Mouse (Mus musculus) MEL (cell line): Measurements from ENCODE around the gene Pou2f2. TPM values are rescaled to one million over a fixed set of nuclear protein-coding genes. Genes with fewer than 3 reads are reported as not detected.
A peak's percentile ranks its signal among the peaks of the same experiment; 100 is the strongest.

Experiments used
- DNase-seq: peaks from one replicate; pipeline ENCODE4 v3.0.0; 2011; ENCODE audit warnings: low read depth, low spot score
- H3K27ac ChIP-seq: 2 replicates; pipeline ENCODE4 v1.5.1; 2012; ENCODE audit warnings: low read depth, mild to moderate bottlenecking, control low read depth, low read length, moderate library complexity; ENCODE audit not compliant: control insufficient read depth
- H3K27me3 ChIP-seq, 2 experiments: fragments of 150-350 bp in 1 of 2; sonication (generic) in 1 of 2; 2 replicates each; pipeline ENCODE4 v1.6.1; 2012; ENCODE audit warnings: low read length in 2 of 2, mild to moderate bottlenecking in 2 of 2, improper control_type of control experiment in 1 of 2, moderate library complexity in 1 of 2; ENCODE audit not compliant: insufficient read depth in 2 of 2, control insufficient read depth in 1 of 2
- H3K36me3 ChIP-seq, 2 experiments: 2 replicates each; pipeline ENCODE4 v1.6.1; 2012 to 2014; ENCODE audit warnings: low read length in 2 of 2, improper control_type of control experiment in 1 of 2, inconsistent platforms in 1 of 2, mild to moderate bottlenecking in 1 of 2; ENCODE audit not compliant: insufficient read depth in 2 of 2, control insufficient read depth in 1 of 2
- H3K4me1 ChIP-seq, 2 experiments: fragments of 150-350 bp in 1 of 2; sonication (generic) in 1 of 2; 2 replicates each; pipeline ENCODE4 v1.6.1; 2012; ENCODE audit warnings: low read length in 2 of 2, improper control_type of control experiment in 1 of 2, mild to moderate bottlenecking in 1 of 2; ENCODE audit not compliant: insufficient read depth in 2 of 2, control insufficient read depth in 1 of 2
- H3K4me3 ChIP-seq, 2 experiments: fragments of 150-350 bp in 1 of 2; sonication (generic) in 1 of 2; 2 replicates each; pipeline ENCODE4 v1.5.1; 2012; ENCODE audit warnings: low read depth in 2 of 2, low read length in 2 of 2, mild to moderate bottlenecking in 2 of 2, moderate library complexity in 2 of 2, control low read depth in 1 of 2, improper control_type of control experiment in 1 of 2; ENCODE audit not compliant: control insufficient read depth in 1 of 2, insufficient read depth in 1 of 2
- H3K79me2 ChIP-seq: 2 replicates; pipeline ENCODE4 v1.6.1; 2012; ENCODE audit warnings: mild to moderate bottlenecking, low read length, moderate library complexity; ENCODE audit not compliant: control insufficient read depth, poor library complexity, insufficient read depth
- H3K9ac ChIP-seq: 2 replicates; pipeline ENCODE4 v1.6.1; 2012; ENCODE audit warnings: low read depth, mild to moderate bottlenecking, control low read depth, low read length, moderate library complexity; ENCODE audit not compliant: control insufficient read depth, poor library complexity, severe bottlenecking
- H3K9me3 ChIP-seq: fragments of 150-350 bp; sonication (generic); replicated peaks from 2 replicates; pipeline ENCODE4 v1.6.1; 2012; ENCODE audit warnings: mild to moderate bottlenecking, low read length, improper control_type of control experiment, moderate library complexity; ENCODE audit not compliant: insufficient read depth
- BHLHE40 ChIP-seq: IDR thresholded peaks from 2 replicates; pipeline ENCODE4 v1.6.1; 2012; ENCODE audit warnings: low read depth, mild to moderate bottlenecking, inconsistent platforms, low read length, improper control_type of control experiment, borderline replicate concordance
- CHD1 ChIP-seq: IDR thresholded peaks from 2 replicates; pipeline ENCODE4 v1.6.1; 2012; ENCODE audit warnings: low read depth, mild to moderate bottlenecking, inconsistent platforms, low read length, improper control_type of control experiment
- CHD2 ChIP-seq: IDR thresholded peaks from 2 replicates; pipeline ENCODE4 v1.6.1; 2011; ENCODE audit warnings: low read length, improper control_type of control experiment
- CTCF ChIP-seq, 3 experiments: IDR thresholded peaks in 2 of 3; conservative IDR thresholded peaks in 1 of 3; 2 replicates each; pipeline ENCODE4 v1.5.1; 2011 to 2012; ENCODE audit warnings: low read length in 3 of 3, low read depth in 2 of 3, mild to moderate bottlenecking in 2 of 3, improper control_type of control experiment in 1 of 3, inconsistent platforms in 1 of 3, mixed read lengths in 1 of 3, moderate library complexity in 1 of 3; ENCODE audit not compliant: control insufficient read depth in 1 of 3, insufficient read depth in 1 of 3, poor library complexity in 1 of 3, severe bottlenecking in 1 of 3
- ELF1 ChIP-seq: IDR thresholded peaks from 2 replicates; pipeline ENCODE4 v1.6.1; 2014; ENCODE audit warnings: low read depth, mild to moderate bottlenecking, inconsistent platforms, low read length, improper control_type of control experiment, moderate library complexity
- ETS1 ChIP-seq: IDR thresholded peaks from 2 replicates; pipeline ENCODE4 v1.6.1; 2012; ENCODE audit warnings: low read depth, mild to moderate bottlenecking, inconsistent platforms, low read length, improper control_type of control experiment, moderate library complexity
- JUND ChIP-seq: IDR thresholded peaks from 2 replicates; pipeline ENCODE4 v1.6.1; 2011; ENCODE audit warnings: low read depth, mild to moderate bottlenecking, improper control_type of control experiment, low read length
- KAT2A ChIP-seq: conservative IDR thresholded peaks from 2 replicates; pipeline ENCODE4 v1.6.1; 2012; ENCODE audit warnings: low read depth, low read length, improper control_type of control experiment, inconsistent platforms
- MAFK ChIP-seq: IDR thresholded peaks from 2 replicates; pipeline ENCODE4 v1.6.1; 2011; ENCODE audit warnings: low read depth, mild to moderate bottlenecking, low read length, improper control_type of control experiment, borderline replicate concordance
- MXI1 ChIP-seq: IDR thresholded peaks from 2 replicates; pipeline ENCODE4 v1.6.1; 2011; ENCODE audit warnings: mild to moderate bottlenecking, low read depth, low read length, improper control_type of control experiment
- MYB ChIP-seq: IDR thresholded peaks from 2 replicates; pipeline ENCODE4 v1.6.1; 2011; ENCODE audit warnings: mild to moderate bottlenecking, low read depth, low read length, improper control_type of control experiment
- NELFE ChIP-seq: IDR thresholded peaks from 2 replicates; pipeline ENCODE4 v1.6.1; 2011; ENCODE audit warnings: low read depth, low read length, improper control_type of control experiment
- RAD21 ChIP-seq: IDR thresholded peaks from 2 replicates; pipeline ENCODE4 v1.6.1; 2011; ENCODE audit warnings: mild to moderate bottlenecking, low read depth, low read length, improper control_type of control experiment
- SIN3A ChIP-seq: IDR thresholded peaks from 2 replicates; pipeline ENCODE4 v1.6.1; 2012; ENCODE audit warnings: low read length, improper control_type of control experiment, inconsistent platforms
- TCF12 ChIP-seq: IDR thresholded peaks from 2 replicates; pipeline ENCODE4 v1.6.1; 2014; ENCODE audit warnings: low read depth, mild to moderate bottlenecking, inconsistent platforms, low read length, improper control_type of control experiment, moderate library complexity
- UBTF ChIP-seq: IDR thresholded peaks from 2 replicates; pipeline ENCODE4 v1.6.1; 2012; ENCODE audit warnings: low read depth, mild to moderate bottlenecking, inconsistent platforms, low read length, improper control_type of control experiment, moderate library complexity, borderline replicate concordance; ENCODE audit not compliant: insufficient read depth
- ZKSCAN1 ChIP-seq: IDR thresholded peaks from 2 replicates; pipeline ENCODE4 v1.6.1; 2012; ENCODE audit warnings: low read depth, mild to moderate bottlenecking, inconsistent platforms, low read length, improper control_type of control experiment, moderate library complexity
- ZNF384 ChIP-seq: IDR thresholded peaks from 2 replicates; pipeline ENCODE4 v1.6.1; 2012; ENCODE audit warnings: low read depth, mild to moderate bottlenecking, inconsistent platforms, low read length, improper control_type of control experiment
- polyA plus RNA-seq, 2 experiments: library from polyadenylated mRNA; stranded (reverse) in 1 of 2; unstranded in 1 of 2; fragments of >175 nt in 1 of 2; fragments of >200 nt in 1 of 2; gene quantifications; 2 replicates each; pipeline versions ENCODE4 v1.2.1 to v1.2.4; 2012; ENCODE audit warnings: low replicate concordance in 2 of 2, low read depth in 1 of 2; ENCODE audit not compliant: insufficient read length in 2 of 2, insufficient read depth in 1 of 2, missing spikeins in 1 of 2
- total RNA-seq: library from RNA; depleted of rRNA; stranded (reverse); fragments of 300-350 nt; gene quantifications from 2 replicates; pipeline ENCODE4 v1.2.3, GENCODE M21; 2012

The Pou2f2 gene
- total and polyA plus RNA-seq, 3 experiments = 0.73 to 6.4 TPM; not detected in 1

GRCm38 (mm10) chr7:25210482-25210881, 31.0 kb upstream of the Pou2f2 start:
- TF ChIP-seq CTCF (IDR thresholded peaks at IDR 0.05 in 2 of 3, conservative IDR thresholded peaks at IDR 0.05 in 1 of 3; ENCODE audit: control insufficient read depth in 1 of 3, insufficient read depth in 1 of 3, low read depth in 2 of 3, low read length in 3 of 3, poor library complexity in 1 of 3, severe bottlenecking in 1 of 3) (no peak), KAT2A (no peak), TCF12 (no peak), ETS1 (no peak), MYB (no peak), SIN3A (no peak), ZNF384 (no peak), MXI1 (no peak)
- DNase-seq = no peak
- Histone ChIP-seq H3K27me3 (no peaks in the 10 kb centered on the region), H3K9me3 (no peaks in the 10 kb centered on the region), H3K9ac (no peak overlapping the region), H3K36me3 (peaks cover 10 to 16% of the 10 kb centered on the region in 2 experiments), H3K4me3 (no peak overlapping the region), H3K27ac (no peak overlapping the region), H3K4me1 (peaks cover 3 to 35% of the 10 kb centered on the region in 2 experiments), H3K79me2 (peaks cover 3% of the 10 kb centered on the region; the same call in 1 of the 2 replicates)

- H3K27me3 ChIP-seq = no peaks in the 10 kb centered on the region
- no peak for TF ChIP-seq ZNF384
- TF ChIP-seq TCF12 = no peak
- TF ChIP-seq BHLHE40 = no peak
- TF ChIP-seq ZKSCAN1 = no peak
- TF ChIP-seq SIN3A = no peak
- no peak for TF ChIP-seq CHD2
- no peak for TF ChIP-seq CTCF (IDR thresholded peaks at IDR 0.05 in 2 of 3, conservative IDR thresholded peaks at IDR 0.05 in 1 of 3; ENCODE audit: control insufficient read depth in 1 of 3, insufficient read depth in 1 of 3, low read depth in 2 of 3, low read length in 3 of 3, poor library complexity in 1 of 3, severe bottlenecking in 1 of 3)
- TF ChIP-seq MAFK = no peak
- TF ChIP-seq CHD1 = no peak
- TF ChIP-seq UBTF = no peak
- no peak for TF ChIP-seq RAD21
- TF ChIP-seq JUND = no peak
- no peak for TF ChIP-seq MXI1
- no peak for TF ChIP-seq NELFE
- TF ChIP-seq ELF1 = no peak
- H3K9ac ChIP-seq = no peak overlapping the region
- peaks cover 8 to 16% of the 10 kb centered on the region in 2 experiments for H3K36me3 ChIP-seq
- peak; percentile 37 for DNase-seq
- no peak overlapping the region for H3K27ac ChIP-seq
- no peaks in the 10 kb centered on the region for H3K9me3 ChIP-seq
- peaks cover 3% of the 10 kb centered on the region; the same call in 1 of the 2 replicates for H3K79me2 ChIP-seq
- peaks cover 3 to 29% of the 10 kb centered on the region in 2 experiments for H3K4me1 ChIP-seq
- H3K4me3 ChIP-seq = no peak overlapping the region
These were observed 29.7 kb upstream of the Pou2f2 start for GRCm38 (mm10) chr7:25209161-25209622.
